Mouse (Mus musculus) lung, postnatal 0 days (tissue): ENCODE data around the gene Erg.

ENCODE experiments used
- CTCF ChIP-seq: IDR thresholded peaks from 2 replicates; pipeline ENCODE4 v1.5.1; 2016; ENCODE audit warnings: antibody characterized with exemption, mild to moderate bottlenecking
- EP300 ChIP-seq: IDR thresholded peaks from 2 replicates; pipeline ENCODE4 v1.6.1; 2016; ENCODE audit warnings: antibody characterized with exemption, mild to moderate bottlenecking, control low read depth

GRCm38 (mm10) chr16:95608624-95609023 is 22.2 kb upstream of the Erg start:
- no peak for TF ChIP-seq CTCF
- no peak for TF ChIP-seq EP300
